Mouse (Mus musculus): ENCODE measurements around the gene Tomm40l. TPM values are rescaled to one million over a fixed set of nuclear protein-coding genes. Genes with fewer than 3 reads are reported as not detected.

Gene Tomm40l
- polyA plus RNA-seq, 1 experiment from 2014 or later = 20.2 TPM

- H3K4me1 ChIP-seq (ENCODE audit: control insufficient read depth, insufficient read depth, low read length) = peaks cover 3% of the 10 kb centered on the region
- H3K27me3 ChIP-seq (ENCODE audit: control insufficient read depth, insufficient read depth, low read length) = no peaks in the 10 kb centered on the region
- WGBS = 68% methylated on average over 4 of the region's 4 CpGs
- H3K27ac ChIP-seq (replicated peaks; ENCODE audit: low read depth, low read length) = no peak overlapping the region
- no peak for DNase-seq (ENCODE audit: low spot score)
- no peaks in the 10 kb centered on the region for H3K36me3 ChIP-seq (replicated peaks; ENCODE audit: control insufficient read depth, insufficient read depth, low read depth, low read length)
- H3K9ac ChIP-seq (replicated peaks; ENCODE audit: low read length) = no peak overlapping the region
- H3K4me3 ChIP-seq (ENCODE audit: low read depth, low read length) = no peak overlapping the region
- H3K9me3 ChIP-seq (replicated peaks; ENCODE audit: control insufficient read depth, low read length) = no peaks in the 10 kb centered on the region
- no peak for ATAC-seq (replicated peaks; ENCODE audit: insufficient number of reproducible peaks, low FRiP score, low TSS enrichment, low read depth)
- no peak overlapping the region for H3K4me2 ChIP-seq (ENCODE audit: low read depth, low read length)
Observed at GRCm38 (mm10) chr1:171265971-171266744, 43.8 kb upstream of the Tomm40l start.

GRCm38 (mm10) chr1:171263666-171264461 is 41.5 kb upstream of the Tomm40l start:
- no peak for DNase-seq (ENCODE audit: low spot score)
- Histone ChIP-seq H3K4me3 (ENCODE audit: low read depth, low read length) (no peak overlapping the region), H3K4me2 (ENCODE audit: low read depth, low read length) (no peak overlapping the region), H3K27ac (replicated peaks; ENCODE audit: low read depth, low read length) (no peak overlapping the region), H3K36me3 (replicated peaks; ENCODE audit: control insufficient read depth, insufficient read depth, low read depth, low read length) (no peaks in the 10 kb centered on the region), H3K4me1 (ENCODE audit: control insufficient read depth, insufficient read depth, low read length) (peaks cover 2% of the 10 kb centered on the region; the same call in 1 of the 2 replicates), H3K9me3 (replicated peaks; ENCODE audit: control insufficient read depth, low read length) (no peaks in the 10 kb centered on the region), H3K27me3 (ENCODE audit: control insufficient read depth, insufficient read depth, low read length) (no peaks in the 10 kb centered on the region), H3K9ac (replicated peaks; ENCODE audit: low read length) (no peak overlapping the region)
- ATAC-seq (replicated peaks; ENCODE audit: insufficient number of reproducible peaks, low FRiP score, low TSS enrichment, low read depth) = no peak
- 81% methylated on average over 3 of the region's 3 CpGs for WGBS

- no peaks in the 10 kb centered on the region for H3K36me3 ChIP-seq (replicated peaks; ENCODE audit: control insufficient read depth, insufficient read depth, low read depth, low read length)
- DNase-seq (ENCODE audit: low spot score) (peak; percentile 53), ATAC-seq (replicated peaks; ENCODE audit: insufficient number of reproducible peaks, low FRiP score, low TSS enrichment, low read depth) (peak; percentile 86; the same call in 1 of the 2 replicates)
- no peaks in the 10 kb centered on the region for H3K27me3 ChIP-seq (ENCODE audit: control insufficient read depth, insufficient read depth, low read length)
- peak overlapping the region; percentile 37 for H3K4me2 ChIP-seq (ENCODE audit: low read depth, low read length)
- H3K4me3 ChIP-seq (ENCODE audit: low read depth, low read length) = 0 out of 2 replicates have a peak overlapping the region, but pooled peaks have one; percentile 12
- H3K27ac ChIP-seq (replicated peaks; ENCODE audit: low read depth, low read length) = peak overlapping the region; percentile 35; the same call in 1 of the 2 replicates
- peaks cover 2% of the 10 kb centered on the region; the same call in 1 of the 2 replicates for H3K4me1 ChIP-seq (ENCODE audit: control insufficient read depth, insufficient read depth, low read length)
- H3K9ac ChIP-seq (replicated peaks; ENCODE audit: low read length) = no peak overlapping the region
- no peaks in the 10 kb centered on the region for H3K9me3 ChIP-seq (replicated peaks; ENCODE audit: control insufficient read depth, low read length)
- 6% methylated on average over 2 of the region's 2 CpGs for whole genome bisulfite sequencing
Observed at GRCm38 (mm10) chr1:171263185-171263611, 40.9 kb upstream of the Tomm40l start.

- no peaks in the 10 kb centered on the region for H3K36me3 ChIP-seq (replicated peaks; ENCODE audit: control insufficient read depth, insufficient read depth, low read depth, low read length)
- ATAC-seq (replicated peaks; ENCODE audit: insufficient number of reproducible peaks, low FRiP score, low TSS enrichment, low read depth) (peak; percentile 46; the same call in 1 of the 2 replicates), DNase-seq (ENCODE audit: low spot score) (peak; percentile 46)
- peak overlapping the region; percentile 48 for H3K9ac ChIP-seq (replicated peaks; ENCODE audit: low read length)
- H3K4me2 ChIP-seq (ENCODE audit: low read depth, low read length) = peak overlapping the region; percentile 37
- H3K4me1 ChIP-seq (ENCODE audit: control insufficient read depth, insufficient read depth, low read length) = peaks cover 2% of the 10 kb centered on the region; the same call in 1 of the 2 replicates
- H3K4me3 ChIP-seq (ENCODE audit: low read depth, low read length) = 0 out of 2 replicates have a peak overlapping the region, but pooled peaks have one; percentile 12
- no peaks in the 10 kb centered on the region for H3K9me3 ChIP-seq (replicated peaks; ENCODE audit: control insufficient read depth, low read length)
- peak overlapping the region; percentile 35 for H3K27ac ChIP-seq (replicated peaks; ENCODE audit: low read depth, low read length)
- 4% methylated on average over 8 of the region's 8 CpGs for WGBS
- H3K27me3 ChIP-seq (ENCODE audit: control insufficient read depth, insufficient read depth, low read length) = no peaks in the 10 kb centered on the region
Observed at GRCm38 (mm10) chr1:171262594-171263130, 40.3 kb upstream of the Tomm40l start.

- H3K4me3 ChIP-seq (ENCODE audit: low read depth, low read length) = no peak overlapping the region
- no peak overlapping the region for H3K9ac ChIP-seq (replicated peaks; ENCODE audit: low read length)
- ATAC-seq (replicated peaks; ENCODE audit: insufficient number of reproducible peaks, low FRiP score, low TSS enrichment, low read depth) (no peak), DNase-seq (ENCODE audit: low spot score) (no peak)
- no peaks in the 10 kb centered on the region for H3K27me3 ChIP-seq (ENCODE audit: control insufficient read depth, insufficient read depth, low read length)
- whole genome bisulfite sequencing = 81% methylated on average over 3 of the region's 3 CpGs
- no peaks in the 10 kb centered on the region for H3K36me3 ChIP-seq (replicated peaks; ENCODE audit: control insufficient read depth, insufficient read depth, low read depth, low read length)
- H3K9me3 ChIP-seq (replicated peaks; ENCODE audit: control insufficient read depth, low read length) = no peaks in the 10 kb centered on the region
- H3K27ac ChIP-seq (replicated peaks; ENCODE audit: low read depth, low read length) = no peak overlapping the region
- H3K4me1 ChIP-seq (ENCODE audit: control insufficient read depth, insufficient read depth, low read length) = peaks cover 2% of the 10 kb centered on the region; the same call in 1 of the 2 replicates
- no peak overlapping the region for H3K4me2 ChIP-seq (ENCODE audit: low read depth, low read length)
Observed at GRCm38 (mm10) chr1:171260316-171260715, 38.0 kb upstream of the Tomm40l start.

- no peak overlapping the region for H3K4me3 ChIP-seq (ENCODE audit: low read depth, low read length)
- ATAC-seq (replicated peaks; ENCODE audit: insufficient number of reproducible peaks, low FRiP score, low TSS enrichment, low read depth) (no peak), DNase-seq (ENCODE audit: low spot score) (no peak)
- peaks cover 2% of the 10 kb centered on the region; the same call in 1 of the 2 replicates for H3K4me1 ChIP-seq (ENCODE audit: control insufficient read depth, insufficient read depth, low read length)
- no peaks in the 10 kb centered on the region for H3K27me3 ChIP-seq (ENCODE audit: control insufficient read depth, insufficient read depth, low read length)
- 84% methylated on average over 17 of the region's 17 CpGs for WGBS
- no peak overlapping the region for H3K4me2 ChIP-seq (ENCODE audit: low read depth, low read length)
- no peaks in the 10 kb centered on the region for H3K9me3 ChIP-seq (replicated peaks; ENCODE audit: control insufficient read depth, low read length)
- H3K9ac ChIP-seq (replicated peaks; ENCODE audit: low read length) = no peak overlapping the region
- H3K36me3 ChIP-seq (replicated peaks; ENCODE audit: control insufficient read depth, insufficient read depth, low read depth, low read length) = no peaks in the 10 kb centered on the region; the same call in 1 of the 2 replicates
- H3K27ac ChIP-seq (replicated peaks; ENCODE audit: low read depth, low read length) = no peak overlapping the region
Observed at GRCm38 (mm10) chr1:171258921-171259320, 36.6 kb upstream of the Tomm40l start.

GRCm38 (mm10) chr1:171257781-171258180 is 35.5 kb upstream of the Tomm40l start:
- Histone ChIP-seq H3K4me3 (ENCODE audit: low read depth, low read length) (no peak overlapping the region), H3K9me3 (replicated peaks; ENCODE audit: control insufficient read depth, low read length) (no peaks in the 10 kb centered on the region), H3K36me3 (replicated peaks; ENCODE audit: control insufficient read depth, insufficient read depth, low read depth, low read length) (no peaks in the 10 kb centered on the region; the same call in 1 of the 2 replicates), H3K4me1 (ENCODE audit: control insufficient read depth, insufficient read depth, low read length) (peaks cover 2% of the 10 kb centered on the region; the same call in 1 of the 2 replicates), H3K9ac (replicated peaks; ENCODE audit: low read length) (no peak overlapping the region), H3K27me3 (ENCODE audit: control insufficient read depth, insufficient read depth, low read length) (no peaks in the 10 kb centered on the region), H3K27ac (replicated peaks; ENCODE audit: low read depth, low read length) (no peak overlapping the region), H3K4me2 (ENCODE audit: low read depth, low read length) (no peak overlapping the region)
- WGBS = 89% methylated on average over 9 of the region's 9 CpGs
- DNase-seq (ENCODE audit: low spot score) = no peak
- ATAC-seq (replicated peaks; ENCODE audit: insufficient number of reproducible peaks, low FRiP score, low TSS enrichment, low read depth) = no peak
